Mouse (Mus musculus) CD4-positive, CD25-positive, alpha-beta regulatory T cell, adult 4 months (primary cell): ENCODE results near the gene Gm5965. TPM values are rescaled to one million over a fixed set of nuclear protein-coding genes. Genes with fewer than 3 reads are reported as not detected.
"Not testable (repeated sequence)": the region's sequence is repeated elsewhere in the genome, so short reads cannot be mapped to it uniquely, and the experiment has no call there.

Experiments used
- ATAC-seq: one replicate; pipeline ENCODE4 v1.8.0; 2017
- polyA plus RNA-seq, 2 experiments: library from polyadenylated mRNA; unstranded; fragments of 100-300 nt; shearing (Covaris generic); gene quantifications; one replicate each; pipeline ENCODE4 v1.2.1; 2017

The Gm5965 gene
- polyA plus RNA-seq, result not detected

DNA sequence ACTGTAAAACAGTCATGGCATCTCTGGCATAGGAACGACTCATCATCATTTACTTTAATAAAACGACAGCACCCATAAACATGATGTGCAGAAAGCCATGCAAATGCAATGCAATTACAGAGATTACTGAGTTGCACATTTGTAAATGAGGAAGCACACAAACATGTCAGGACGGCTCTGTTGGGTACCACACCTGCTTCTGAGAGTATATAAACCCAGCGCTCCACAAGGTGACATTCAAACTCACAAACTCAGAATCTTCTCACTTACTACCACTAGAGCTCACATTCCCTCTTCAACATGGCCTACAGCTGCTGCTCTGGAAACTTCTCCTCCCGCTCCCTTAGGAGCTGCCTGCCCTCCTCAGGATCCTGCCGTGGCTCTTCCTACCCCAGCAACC, at the start of gene Gm5965:
Gene Gm5965 (plus strand): TSS at position 301 of the 400 bp plus-strand sequence.
- ATAC-seq, result no peak

DNA sequence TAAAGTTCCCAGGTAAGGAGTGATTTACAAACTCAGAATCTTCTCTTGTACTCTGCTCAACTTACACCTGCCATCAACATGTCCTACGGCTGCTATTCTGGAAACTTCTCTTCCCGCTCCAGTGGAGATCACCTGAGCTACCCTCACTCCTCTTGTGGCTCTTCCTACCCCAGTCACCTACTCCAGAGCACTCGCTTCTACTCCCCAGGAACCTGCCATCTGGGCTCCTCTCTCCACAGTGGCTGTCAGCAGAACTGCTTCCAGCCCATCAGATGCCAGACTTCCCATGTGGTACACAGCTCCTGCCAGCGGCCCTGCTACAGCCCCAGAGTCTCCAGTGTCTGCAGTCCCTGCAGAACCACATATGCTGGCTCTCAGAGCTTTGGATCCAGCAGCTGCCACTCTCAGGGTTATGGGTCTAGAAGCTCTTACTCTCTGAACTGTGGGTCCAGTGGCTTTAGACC, 48.9 kb upstream of the Gm5965 start, which contains the start of gene Krtap13-1:
Gene Krtap13-1 (plus strand): TSS at position 51 of the 464 bp plus-strand sequence.
- no peak for ATAC-seq

DNA sequence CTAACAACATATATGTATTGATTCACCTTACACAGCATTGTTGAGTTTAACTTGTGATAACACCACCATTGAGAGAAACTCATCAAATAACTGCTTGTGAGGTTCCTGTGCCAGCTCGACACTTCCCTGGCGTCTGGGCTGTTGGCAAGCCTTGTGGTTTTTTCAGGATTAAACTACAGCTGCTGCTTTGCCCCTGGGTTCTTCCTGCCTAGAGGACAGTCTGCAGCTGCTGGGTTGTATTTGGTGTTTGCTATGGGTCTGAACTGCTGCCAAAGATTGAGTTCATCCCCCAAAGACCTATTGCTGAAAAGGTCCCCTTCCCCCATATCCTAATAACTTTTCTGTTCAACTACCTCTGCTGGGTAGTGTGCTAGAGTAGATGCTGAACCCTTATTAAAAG, 42.3 kb upstream of the Gm5965 start:
- no peak for ATAC-seq

DNA sequence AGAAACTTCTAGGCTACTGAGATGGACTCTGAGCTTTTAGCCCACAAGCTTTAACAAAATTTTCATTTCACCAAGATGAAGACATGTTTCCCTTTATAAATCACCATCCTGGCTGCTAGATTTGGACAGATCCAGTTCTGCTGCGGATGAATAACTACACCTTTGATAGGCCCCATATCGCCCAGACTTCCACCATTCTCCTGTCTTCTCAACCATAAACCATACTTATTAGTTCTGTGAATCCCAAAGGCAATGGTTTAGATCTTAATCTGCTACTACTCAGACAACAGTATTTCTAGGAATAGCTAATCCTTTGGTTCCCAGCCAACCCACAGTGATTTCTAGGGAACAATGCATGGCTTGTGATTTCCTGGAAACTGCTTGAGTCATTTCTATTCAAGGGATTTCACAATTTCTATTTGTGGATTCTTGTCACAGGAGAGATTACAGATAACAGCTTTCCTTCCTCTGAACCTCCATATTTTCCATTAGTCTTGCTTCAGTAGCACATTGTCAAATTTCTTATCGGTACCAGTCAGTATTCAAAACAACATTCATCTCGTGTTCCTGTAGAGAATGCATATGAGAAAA, 32.9 kb upstream of the Gm5965 start:
- no peak for ATAC-seq

DNA sequence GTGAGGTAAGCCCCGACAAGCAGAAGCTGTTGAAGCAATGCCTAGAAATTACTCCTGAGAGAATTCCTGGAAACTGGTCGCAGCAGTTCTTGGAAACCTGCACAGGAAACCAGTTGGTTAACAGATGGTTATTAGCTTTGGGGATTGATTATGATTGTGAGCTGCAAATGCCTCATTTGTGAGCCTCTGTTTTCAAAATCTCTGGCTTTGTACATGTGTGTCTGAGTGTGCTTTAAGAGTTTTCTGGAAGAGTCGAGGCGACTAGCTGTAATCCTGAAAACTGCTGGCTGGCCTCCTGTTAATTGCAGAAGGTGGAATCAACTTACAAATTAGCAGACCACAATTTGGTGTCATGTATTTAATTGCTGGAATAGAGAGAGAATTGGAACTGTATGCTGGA, 29.8 kb upstream of the Gm5965 start:
- ATAC-seq, result no peak

DNA sequence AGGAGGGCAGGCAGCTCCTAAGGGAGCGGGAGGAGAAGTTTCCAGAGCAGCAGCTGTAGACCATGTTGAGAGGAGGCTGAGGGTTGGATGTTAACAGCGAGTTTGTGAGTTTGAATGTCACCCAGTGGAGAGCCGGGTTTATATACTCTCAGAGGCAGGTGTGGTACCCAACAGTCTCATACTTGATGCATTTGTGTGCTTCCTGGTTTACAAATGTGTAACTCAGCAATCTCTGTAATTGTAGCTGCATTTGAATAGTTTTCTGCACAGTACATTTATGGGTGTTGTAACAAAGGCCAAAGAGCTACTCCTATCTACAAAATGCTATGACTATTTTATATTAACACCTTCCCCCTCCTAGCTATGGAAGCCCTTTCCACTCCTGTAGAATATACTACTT, 26.2 kb upstream of the Gm5965 start, which contains the start of gene Krtap13:
Gene Krtap13 (minus strand): TSS at position 101 of the 400 bp plus-strand sequence.
- ATAC-seq, result not testable (repeated sequence)

GRCm38 (mm10) chr16:88758547-88758946, 19.1 kb upstream of the Gm5965 start, which contains the start of gene 2310034C09Rik:
Gene 2310034C09Rik (plus strand): TSS chr16:88758847.
- not testable (repeated sequence) for ATAC-seq

GRCm38 (mm10) chr16:88774106-88774505, 3.6 kb upstream of the Gm5965 start, which contains the start of gene 2310057N15Rik:
Gene 2310057N15Rik (minus strand): TSS chr16:88774206.
- ATAC-seq, result no peak

GRCm38 (mm10) chr16:88786786-88787185, 9.1 kb downstream of the Gm5965 start:
- ATAC-seq, result no peak

GRCm38 (mm10) chr16:88811827-88812226, 34.1 kb downstream of the Gm5965 start, which contains the start of gene Gm20741:
Gene Gm20741 (minus strand): TSS chr16:88812220.
- ATAC-seq, result no peak

DNA sequence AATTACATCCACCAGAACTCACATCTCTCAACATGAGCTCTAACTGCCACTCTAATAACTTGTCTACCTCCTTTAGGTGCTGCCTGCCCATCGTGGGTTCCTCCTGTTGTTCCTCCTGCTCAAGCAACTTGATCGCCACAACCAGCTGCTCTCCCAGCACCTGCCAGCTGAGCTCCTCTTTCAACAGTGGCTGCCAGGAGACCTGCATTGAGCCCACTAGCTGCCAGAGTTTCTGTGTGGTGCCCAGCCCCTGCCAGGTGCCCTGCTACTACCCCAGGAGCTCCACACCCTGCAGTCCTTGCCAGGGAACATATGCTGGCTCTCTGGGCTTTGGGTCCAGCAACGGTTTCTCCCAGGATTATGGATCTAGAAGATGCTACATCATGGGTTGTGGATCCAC, 42.4 kb downstream of the Gm5965 start, which contains the start of gene Krtap15:
Gene Krtap15 (plus strand): TSS at position 150 of the 400 bp plus-strand sequence.
- ATAC-seq, result no peak

GRCm38 (mm10) chr16:88823736-88824135, 46.0 kb downstream of the Gm5965 start:
- no peak for ATAC-seq

- no peak for ATAC-seq
Measured at GRCm38 (mm10) chr16:88826095-88826652, 48.5 kb downstream of the Gm5965 start, which contains the start of gene Krtap14. Gene Krtap14 (minus strand): TSS chr16:88826145.

GRCm38 (mm10) chr16:88826978-88827377, 49.3 kb downstream of the Gm5965 start:
- ATAC-seq, result no peak

Other genes starting within 250 kb of the Gm5965 start
- gene Cldn8, start 214.7 kb upstream of the Gm5965 start, polyA plus RNA-seq, result not detected
- gene Krtap24-1, start 165.6 kb upstream of the Gm5965 start, polyA plus RNA-seq, result not detected
- not detected for gene 2310079G19Rik, start 150.2 kb upstream of the Gm5965 start, polyA plus RNA-seq
- gene Krtap26-1, start 130.1 kb upstream of the Gm5965 start, polyA plus RNA-seq, result not detected
- not detected for gene Krtap27-1, start 106.2 kb upstream of the Gm5965 start, polyA plus RNA-seq
- not detected for gene 2310061N02Rik, start 69.9 kb upstream of the Gm5965 start, polyA plus RNA-seq
- gene Krtap13-1, start 49.0 kb upstream of the Gm5965 start, polyA plus RNA-seq, result not detected
- gene Krtap13, start 26.3 kb upstream of the Gm5965 start, polyA plus RNA-seq, result not detected
- not detected for gene 2310034C09Rik, start 19.0 kb upstream of the Gm5965 start, polyA plus RNA-seq
- not detected for gene 2310057N15Rik, start 3.7 kb upstream of the Gm5965 start, polyA plus RNA-seq
- gene Gm20741, start 34.3 kb downstream of the Gm5965 start, polyA plus RNA-seq, result not detected
- not detected for gene Krtap15, start 42.3 kb downstream of the Gm5965 start, polyA plus RNA-seq
- gene Krtap14, start 48.2 kb downstream of the Gm5965 start, polyA plus RNA-seq, result not detected
- gene Krtap19-1, start 91.5 kb downstream of the Gm5965 start, polyA plus RNA-seq, result not detected
- gene Krtap19-2, start 96.4 kb downstream of the Gm5965 start, polyA plus RNA-seq, result not detected
- gene Krtap19-3, start 100.1 kb downstream of the Gm5965 start, polyA plus RNA-seq, result not detected
- not detected for gene Krtap19-4, start 107.2 kb downstream of the Gm5965 start, polyA plus RNA-seq
- not detected for gene Krtap19-5, start 118.6 kb downstream of the Gm5965 start, polyA plus RNA-seq
- not detected for gene Krtap19-9b, start 154.4 kb downstream of the Gm5965 start, polyA plus RNA-seq
- gene Krtap16-3, start 185.0 kb downstream of the Gm5965 start, polyA plus RNA-seq, result not detected
- not detected for gene Krtap22-2, start 232.9 kb downstream of the Gm5965 start, polyA plus RNA-seq
- gene Gm10229, start 237.4 kb downstream of the Gm5965 start, polyA plus RNA-seq, result not detected